Mouse (Mus musculus): ENCODE data around the gene Igsf3. TPM values are rescaled to one million over a fixed set of nuclear protein-coding genes. Genes with fewer than 3 reads are reported as not detected.

Igsf3 gene
- polyA plus RNA-seq, 1 experiment from 2014 or later, result 100 TPM

GRCm38 (mm10) chr3:101395341-101395740, 18.5 kb downstream of the Igsf3 start:
- H3K27me3 ChIP-seq (ENCODE audit: control insufficient read depth, insufficient read depth, low read depth, low read length), result no peaks in the 10 kb centered on the region
- WGBS, result 56% methylated on average over 5 of the region's 5 CpGs
- H3K4me2 ChIP-seq (ENCODE audit: low read length), result no peak overlapping the region

GRCm38 (mm10) chr3:101396061-101396460, 19.2 kb downstream of the Igsf3 start:
- Histone ChIP-seq H3K9me3 (replicated peaks; ENCODE audit: control insufficient read depth, low read length, poor library complexity, severe bottlenecking) (no peaks in the 10 kb centered on the region), H3K36me3 (ENCODE audit: control insufficient read depth, insufficient read depth, low read length) (no peaks in the 10 kb centered on the region), H3K27me3 (ENCODE audit: control insufficient read depth, insufficient read depth, low read depth, low read length) (no peaks in the 10 kb centered on the region), H3K9ac (ENCODE audit: low read depth, low read length) (no peak overlapping the region), H3K4me1 (ENCODE audit: control insufficient read depth, insufficient read depth, low read length) (peaks cover 57% of the 10 kb centered on the region), H3K27ac (ENCODE audit: low read length) (no peak overlapping the region), H3K4me3 (ENCODE audit: low read depth, low read length) (no peak overlapping the region), H3K4me2 (ENCODE audit: low read length) (no peak overlapping the region)
- ATAC-seq, result no peak
- 91% methylated on average over 3 of the region's 3 CpGs for WGBS

More at GRCm38 (mm10) chr3:101395341-101395740, 18.5 kb downstream of the Igsf3 start:
- H3K9ac ChIP-seq (ENCODE audit: low read depth, low read length), result no peak overlapping the region
- no peak overlapping the region for H3K4me3 ChIP-seq (ENCODE audit: low read depth, low read length)
- H3K9me3 ChIP-seq (replicated peaks; ENCODE audit: control insufficient read depth, low read length, poor library complexity, severe bottlenecking), result no peaks in the 10 kb centered on the region
- no peak overlapping the region for H3K27ac ChIP-seq (ENCODE audit: low read length)
- H3K4me1 ChIP-seq (ENCODE audit: control insufficient read depth, insufficient read depth, low read length), result peaks cover 65% of the 10 kb centered on the region
- ATAC-seq, result no peak
- no peaks in the 10 kb centered on the region for H3K36me3 ChIP-seq (ENCODE audit: control insufficient read depth, insufficient read depth, low read length)

- no peaks in the 10 kb centered on the region for H3K9me3 ChIP-seq (replicated peaks; ENCODE audit: control insufficient read depth, low read length, poor library complexity, severe bottlenecking)
- H3K27me3 ChIP-seq (ENCODE audit: control insufficient read depth, insufficient read depth, low read depth, low read length), result no peaks in the 10 kb centered on the region
- H3K9ac ChIP-seq (ENCODE audit: low read depth, low read length), result no peak overlapping the region
- H3K4me1 ChIP-seq (ENCODE audit: control insufficient read depth, insufficient read depth, low read length), result peaks cover 50% of the 10 kb centered on the region
- no peaks in the 10 kb centered on the region for H3K36me3 ChIP-seq (ENCODE audit: control insufficient read depth, insufficient read depth, low read length)
- no peak overlapping the region for H3K4me3 ChIP-seq (ENCODE audit: low read depth, low read length)
- H3K27ac ChIP-seq (ENCODE audit: low read length), result no peak overlapping the region
- ATAC-seq, result 0 out of 2 replicates have a peak, but pooled peaks have one; percentile 23
- 69% methylated on average over 13 of the region's 13 CpGs for WGBS
- H3K4me2 ChIP-seq (ENCODE audit: low read length), result no peak overlapping the region
These were observed 19.9 kb downstream of the Igsf3 start for GRCm38 (mm10) chr3:101396726-101397263.

- Histone ChIP-seq H3K4me1 (ENCODE audit: control insufficient read depth, insufficient read depth, low read length) (peaks cover 48% of the 10 kb centered on the region), H3K4me2 (ENCODE audit: low read length) (no peak overlapping the region), H3K27ac (ENCODE audit: low read length) (no peak overlapping the region), H3K36me3 (ENCODE audit: control insufficient read depth, insufficient read depth, low read length) (no peaks in the 10 kb centered on the region), H3K27me3 (ENCODE audit: control insufficient read depth, insufficient read depth, low read depth, low read length) (no peaks in the 10 kb centered on the region), H3K4me3 (ENCODE audit: low read depth, low read length) (no peak overlapping the region), H3K9ac (ENCODE audit: low read depth, low read length) (no peak overlapping the region), H3K9me3 (replicated peaks; ENCODE audit: control insufficient read depth, low read length, poor library complexity, severe bottlenecking) (no peaks in the 10 kb centered on the region)
- ATAC-seq, result no peak
- 72% methylated on average over 4 of the region's 4 CpGs for WGBS
These were observed 20.5 kb downstream of the Igsf3 start for GRCm38 (mm10) chr3:101397422-101397821.

GRCm38 (mm10) chr3:101398071-101398786, 21.3 kb downstream of the Igsf3 start:
- no peak for ATAC-seq
- Histone ChIP-seq H3K27me3 (ENCODE audit: control insufficient read depth, insufficient read depth, low read depth, low read length) (no peaks in the 10 kb centered on the region), H3K4me2 (ENCODE audit: low read length) (no peak overlapping the region), H3K9ac (ENCODE audit: low read depth, low read length) (no peak overlapping the region), H3K36me3 (ENCODE audit: control insufficient read depth, insufficient read depth, low read length) (no peaks in the 10 kb centered on the region), H3K9me3 (replicated peaks; ENCODE audit: control insufficient read depth, low read length, poor library complexity, severe bottlenecking) (no peaks in the 10 kb centered on the region), H3K27ac (ENCODE audit: low read length) (no peak overlapping the region), H3K4me3 (ENCODE audit: low read depth, low read length) (no peak overlapping the region), H3K4me1 (ENCODE audit: control insufficient read depth, insufficient read depth, low read length) (peaks cover 48% of the 10 kb centered on the region)
- 47% methylated on average over 12 of the region's 12 CpGs for WGBS

GRCm38 (mm10) chr3:101398877-101399276, 22.0 kb downstream of the Igsf3 start:
- ATAC-seq, result no peak
- Histone ChIP-seq H3K4me2 (ENCODE audit: low read length) (no peak overlapping the region), H3K36me3 (ENCODE audit: control insufficient read depth, insufficient read depth, low read length) (no peaks in the 10 kb centered on the region), H3K27ac (ENCODE audit: low read length) (no peak overlapping the region), H3K4me1 (ENCODE audit: control insufficient read depth, insufficient read depth, low read length) (peaks cover 47% of the 10 kb centered on the region), H3K4me3 (ENCODE audit: low read depth, low read length) (no peak overlapping the region), H3K27me3 (ENCODE audit: control insufficient read depth, insufficient read depth, low read depth, low read length) (no peaks in the 10 kb centered on the region), H3K9ac (ENCODE audit: low read depth, low read length) (no peak overlapping the region), H3K9me3 (replicated peaks; ENCODE audit: control insufficient read depth, low read length, poor library complexity, severe bottlenecking) (no peaks in the 10 kb centered on the region)
- WGBS, result 66% methylated on average over 2 of the region's 2 CpGs

- no peak for ATAC-seq
- Histone ChIP-seq H3K9ac (ENCODE audit: low read depth, low read length) (no peak overlapping the region), H3K4me3 (ENCODE audit: low read depth, low read length) (no peak overlapping the region), H3K4me2 (ENCODE audit: low read length) (no peak overlapping the region), H3K27me3 (ENCODE audit: control insufficient read depth, insufficient read depth, low read depth, low read length) (no peaks in the 10 kb centered on the region), H3K9me3 (replicated peaks; ENCODE audit: control insufficient read depth, low read length, poor library complexity, severe bottlenecking) (no peaks in the 10 kb centered on the region), H3K36me3 (ENCODE audit: control insufficient read depth, insufficient read depth, low read length) (no peaks in the 10 kb centered on the region), H3K27ac (ENCODE audit: low read length) (no peak overlapping the region), H3K4me1 (ENCODE audit: control insufficient read depth, insufficient read depth, low read length) (peaks cover 31% of the 10 kb centered on the region)
- WGBS, result 63% methylated on average over 5 of the region's 5 CpGs
These were observed 24.6 kb downstream of the Igsf3 start for GRCm38 (mm10) chr3:101401501-101401900.

- Histone ChIP-seq H3K4me1 (ENCODE audit: control insufficient read depth, insufficient read depth, low read length) (peaks cover 20% of the 10 kb centered on the region), H3K27ac (ENCODE audit: low read length) (no peak overlapping the region), H3K9me3 (replicated peaks; ENCODE audit: control insufficient read depth, low read length, poor library complexity, severe bottlenecking) (no peaks in the 10 kb centered on the region), H3K36me3 (ENCODE audit: control insufficient read depth, insufficient read depth, low read length) (no peaks in the 10 kb centered on the region), H3K4me3 (ENCODE audit: low read depth, low read length) (no peak overlapping the region), H3K27me3 (ENCODE audit: control insufficient read depth, insufficient read depth, low read depth, low read length) (no peaks in the 10 kb centered on the region), H3K9ac (ENCODE audit: low read depth, low read length) (no peak overlapping the region), H3K4me2 (ENCODE audit: low read length) (no peak overlapping the region)
- peak; percentile 66 for ATAC-seq
- 55% methylated on average over 13 of the region's 13 CpGs for WGBS
These were observed 27.9 kb downstream of the Igsf3 start for GRCm38 (mm10) chr3:101404620-101405415.

GRCm38 (mm10) chr3:101405495-101405894, 28.6 kb downstream of the Igsf3 start:
- Histone ChIP-seq H3K4me1 (ENCODE audit: control insufficient read depth, insufficient read depth, low read length) (peaks cover 26% of the 10 kb centered on the region), H3K9ac (ENCODE audit: low read depth, low read length) (no peak overlapping the region), H3K27me3 (ENCODE audit: control insufficient read depth, insufficient read depth, low read depth, low read length) (no peaks in the 10 kb centered on the region), H3K36me3 (ENCODE audit: control insufficient read depth, insufficient read depth, low read length) (no peaks in the 10 kb centered on the region), H3K4me2 (ENCODE audit: low read length) (no peak overlapping the region), H3K4me3 (ENCODE audit: low read depth, low read length) (no peak overlapping the region), H3K27ac (ENCODE audit: low read length) (no peak overlapping the region), H3K9me3 (replicated peaks; ENCODE audit: control insufficient read depth, low read length, poor library complexity, severe bottlenecking) (no peaks in the 10 kb centered on the region)
- 64% methylated on average over 10 of the region's 10 CpGs for WGBS
- 0 out of 2 replicates have a peak, but pooled peaks have one; percentile 12 for ATAC-seq

Measured in midbrain, embryonic 16.5 days (tissue).